Mouse (Mus musculus): Measurements from ENCODE around the gene Gng3. TPM values are rescaled to one million over a fixed set of nuclear protein-coding genes. Genes with fewer than 3 reads are reported as not detected.

Gng3 gene
- polyA plus RNA-seq, 1 experiment, result 0.20 TPM

DNA sequence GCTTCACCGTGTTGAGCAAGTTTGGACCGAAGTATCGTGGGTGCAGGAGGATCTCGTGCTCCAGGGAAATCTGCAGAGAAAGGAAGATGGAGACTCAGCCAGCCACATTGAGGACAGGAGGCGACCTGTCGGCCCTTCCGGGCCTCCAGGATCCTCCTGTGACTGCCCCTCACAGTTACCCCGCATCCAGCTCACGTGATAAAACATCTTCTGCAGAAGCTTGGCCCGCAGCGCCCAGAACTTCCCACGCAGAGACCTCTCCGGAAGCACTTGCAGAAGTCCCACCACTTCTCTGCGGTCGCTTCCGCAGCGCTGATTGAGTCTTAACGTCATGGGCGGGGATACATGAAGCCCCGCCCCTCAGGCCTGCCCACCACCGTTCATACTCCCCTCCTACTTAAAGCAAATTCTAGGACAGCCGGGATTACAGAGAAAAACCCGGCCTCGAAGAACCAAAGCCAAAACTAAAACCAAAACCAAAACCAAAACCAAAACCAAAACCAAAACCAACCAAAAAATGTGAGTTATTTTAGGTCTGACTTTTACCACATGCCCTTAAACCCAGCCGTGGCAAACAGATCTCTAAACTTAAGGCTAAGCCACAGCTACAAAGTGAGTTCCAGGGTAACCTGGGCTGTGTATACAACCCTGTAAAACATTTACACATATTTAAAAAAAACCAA is 40.6 kb downstream of the Gng3 start, which contains the start of gene Polr2g:
Polr2g (minus strand) TSS at position 314 of the 683 bp plus-strand sequence.
- Histone ChIP-seq H3K79me2 (ENCODE audit: control insufficient read depth, insufficient read depth) (peaks cover 26% of the 10 kb centered on the region), H3K27me3 (ENCODE audit: control insufficient read depth, insufficient read depth, insufficient read length) (no peaks in the 10 kb centered on the region), H3ac (ENCODE audit: control insufficient read depth, insufficient read length, low read depth) (peak within 1 kb of the TSS; percentile 72), H3K36me3 (ENCODE audit: control insufficient read depth, insufficient read depth) (peaks cover 33% of the 10 kb centered on the region), H3K79me3 (ENCODE audit: low read depth) (peaks cover 16% of the 10 kb centered on the region), H3K4me3 (ENCODE audit: insufficient read depth, poor library complexity, severe bottlenecking) (peak within 1 kb of the TSS; percentile 79)
- TF ChIP-seq MAX (IDR thresholded peaks at IDR 0.05) (peak; percentile 39), CEBPB (IDR thresholded peaks at IDR 0.05; ENCODE audit: low read depth) (no peak), USF1 (IDR thresholded peaks at IDR 0.05; ENCODE audit: low read depth) (peak; percentile 54), MYOG (IDR thresholded peaks at IDR 0.05; ENCODE audit: control insufficient read depth, extremely low read depth, insufficient read length) (no peak), MYOD1 (IDR thresholded peaks at IDR 0.05; ENCODE audit: control insufficient read depth, insufficient read length, low read depth) (no peak)

DNA sequence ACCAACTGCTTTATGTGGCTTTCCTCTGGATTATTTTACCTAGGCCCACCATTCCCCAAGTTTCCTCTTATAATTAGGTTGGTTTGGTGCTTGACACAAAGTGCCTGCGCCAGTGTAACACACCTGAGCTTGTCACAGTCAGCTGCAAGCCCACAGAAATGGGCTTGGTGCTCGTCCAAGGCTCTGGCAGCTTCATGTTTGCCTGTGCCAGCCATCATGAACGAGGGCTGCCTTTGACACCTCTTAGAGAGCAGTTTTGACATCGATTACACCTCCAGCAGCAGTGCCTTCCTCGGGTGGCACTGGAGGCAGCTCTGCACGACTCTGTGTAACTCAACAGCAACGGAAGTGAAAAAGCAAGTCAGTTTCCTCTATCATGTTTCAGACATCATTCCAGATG is 48.8 kb downstream of the Gng3 start:
- H3K27me3 ChIP-seq (ENCODE audit: control insufficient read depth, insufficient read depth, insufficient read length), result no peaks in the 10 kb centered on the region
- TF ChIP-seq FOSL1 (IDR thresholded peaks at IDR 0.05; ENCODE audit: insufficient read depth, low read length, poor library complexity, severe bottlenecking) (no peak), CTCF (IDR thresholded peaks at IDR 0.05; ENCODE audit: control insufficient read depth, insufficient read depth, insufficient read length) (no peak), CEBPB (IDR thresholded peaks at IDR 0.05; ENCODE audit: low read depth) (no peak), MYOD1 (IDR thresholded peaks at IDR 0.05; ENCODE audit: control insufficient read depth, insufficient read length, low read depth) (no peak), MYOG (IDR thresholded peaks at IDR 0.05; ENCODE audit: control insufficient read depth, extremely low read depth, insufficient read length) (no peak), USF1 (IDR thresholded peaks at IDR 0.05; ENCODE audit: low read depth) (no peak), MAX (IDR thresholded peaks at IDR 0.05) (no peak)
- H3ac ChIP-seq (ENCODE audit: control insufficient read depth, insufficient read length, low read depth), result no peak overlapping the region
- H3K36me3 ChIP-seq (ENCODE audit: control insufficient read depth, insufficient read depth), result peaks cover 40% of the 10 kb centered on the region
- peaks cover 13% of the 10 kb centered on the region for H3K79me2 ChIP-seq (ENCODE audit: control insufficient read depth, insufficient read depth)
- H3K79me3 ChIP-seq (ENCODE audit: low read depth), result no peaks in the 10 kb centered on the region
- no peak overlapping the region for H3K4me3 ChIP-seq (ENCODE audit: insufficient read depth, poor library complexity, severe bottlenecking)

DNA sequence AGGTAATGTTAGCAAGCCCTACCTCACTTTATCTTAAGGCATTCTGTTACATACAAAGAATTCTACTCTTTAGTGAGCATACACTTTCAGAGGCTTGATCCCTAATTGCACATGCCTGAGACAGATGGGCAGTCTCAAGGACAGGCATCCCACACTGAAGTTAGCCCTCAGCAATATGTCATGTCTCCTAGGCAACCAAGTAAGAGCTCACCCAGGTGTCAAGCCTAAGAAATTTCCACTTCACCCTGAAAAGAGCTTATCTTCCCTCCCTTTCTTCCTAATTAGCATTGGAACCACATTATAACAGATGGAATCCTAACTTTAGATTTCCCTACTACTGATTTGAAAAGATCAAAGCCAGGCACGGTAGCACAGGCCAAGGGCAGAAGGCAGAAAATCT is 49.8 kb downstream of the Gng3 start:
- TF ChIP-seq FOSL1 (IDR thresholded peaks at IDR 0.05; ENCODE audit: insufficient read depth, low read length, poor library complexity, severe bottlenecking), result no peak
- no peak for TF ChIP-seq USF1 (IDR thresholded peaks at IDR 0.05; ENCODE audit: low read depth)
- no peak for TF ChIP-seq MAX (IDR thresholded peaks at IDR 0.05)
- TF ChIP-seq CTCF (IDR thresholded peaks at IDR 0.05; ENCODE audit: control insufficient read depth, insufficient read depth, insufficient read length), result no peak
- no peak for TF ChIP-seq MYOD1 (IDR thresholded peaks at IDR 0.05; ENCODE audit: control insufficient read depth, insufficient read length, low read depth)
- TF ChIP-seq MYOG (IDR thresholded peaks at IDR 0.05; ENCODE audit: control insufficient read depth, extremely low read depth, insufficient read length), result no peak
- TF ChIP-seq CEBPB (IDR thresholded peaks at IDR 0.05; ENCODE audit: low read depth), result no peak
- H3K79me3 ChIP-seq (ENCODE audit: low read depth), result no peaks in the 10 kb centered on the region
- H3K36me3 ChIP-seq (ENCODE audit: control insufficient read depth, insufficient read depth), result peaks cover 30% of the 10 kb centered on the region

DNA sequence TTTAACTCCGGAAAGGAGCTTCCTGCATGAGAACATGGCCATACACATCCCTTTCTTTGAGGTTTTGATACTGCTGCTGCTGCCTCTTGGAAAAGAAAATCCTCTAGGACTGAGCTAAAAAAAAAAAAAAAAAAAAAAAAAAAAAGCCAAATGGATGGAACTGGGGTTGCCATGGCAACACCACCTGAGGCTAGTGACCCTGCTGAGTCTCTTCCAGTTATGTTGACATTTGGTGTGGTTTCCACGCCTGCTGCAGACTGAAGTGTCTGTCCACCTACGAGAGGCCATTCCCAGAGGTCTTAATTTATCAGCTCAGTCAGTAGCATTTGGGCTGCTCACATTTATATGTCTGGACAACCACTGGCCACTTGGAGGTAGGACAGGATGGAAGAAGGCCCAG is 50.5 kb downstream of the Gng3 start:
- peaks cover 12% of the 10 kb centered on the region for H3K79me2 ChIP-seq (ENCODE audit: control insufficient read depth, insufficient read depth)
- no peaks in the 10 kb centered on the region for H3K27me3 ChIP-seq (ENCODE audit: control insufficient read depth, insufficient read depth, insufficient read length)
- TF ChIP-seq MYOG (IDR thresholded peaks at IDR 0.05; ENCODE audit: control insufficient read depth, extremely low read depth, insufficient read length) (no peak), USF1 (IDR thresholded peaks at IDR 0.05; ENCODE audit: low read depth) (no peak)
- no peak overlapping the region for H3ac ChIP-seq (ENCODE audit: control insufficient read depth, insufficient read length, low read depth)
- H3K4me3 ChIP-seq (ENCODE audit: insufficient read depth, poor library complexity, severe bottlenecking), result no peak overlapping the region
- no peaks in the 10 kb centered on the region for H3K79me3 ChIP-seq (ENCODE audit: low read depth)
- H3K36me3 ChIP-seq (ENCODE audit: control insufficient read depth, insufficient read depth), result peaks cover 23% of the 10 kb centered on the region

More for the DNA sequence above, 49.8 kb downstream of the Gng3 start:
- Histone ChIP-seq H3K4me3 (ENCODE audit: insufficient read depth, poor library complexity, severe bottlenecking) (no peak overlapping the region), H3K27me3 (ENCODE audit: control insufficient read depth, insufficient read depth, insufficient read length) (no peaks in the 10 kb centered on the region), H3ac (ENCODE audit: control insufficient read depth, insufficient read length, low read depth) (no peak overlapping the region), H3K79me2 (ENCODE audit: control insufficient read depth, insufficient read depth) (peaks cover 15% of the 10 kb centered on the region)

Small RNA genes lying within 50 kb of the gene (microRNA-seq; reads per million reads assigned to microRNA genes)
- not detected for gene Mir5136 (ENCODE audit: borderline microRNAs expressed)

Other genes with a start within 250 kb of the Gng3 start
- gene Slc22a8, start 247.9 kb downstream of the Gng3 start, polyA plus RNA-seq (2012; fragmentation: generic; extraction: Trizol), result not detected
- gene Slc22a6, start 221.2 kb downstream of the Gng3 start, polyA plus RNA-seq (2012; fragmentation: generic; extraction: Trizol), result not detected
- not detected for gene Chrm1, start 175.4 kb downstream of the Gng3 start, polyA plus RNA-seq (2012; fragmentation: generic; extraction: Trizol)
- gene Slc3a2, start 115.8 kb downstream of the Gng3 start, polyA plus RNA-seq (2012; fragmentation: generic; extraction: Trizol), result 207 TPM
- 116 TPM for gene Wdr74, start 103.4 kb downstream of the Gng3 start, polyA plus RNA-seq (2012; fragmentation: generic; extraction: Trizol)
- 1.7 TPM for gene 1700092M07Rik, start 98.5 kb downstream of the Gng3 start, polyA plus RNA-seq (2012; fragmentation: generic; extraction: Trizol)
- gene Stx5a, start 97.8 kb downstream of the Gng3 start, polyA plus RNA-seq (2012; fragmentation: generic; extraction: Trizol), result 32.9 TPM
- 78.5 TPM for gene Nxf1, start 82.1 kb downstream of the Gng3 start, polyA plus RNA-seq (2012; fragmentation: generic; extraction: Trizol)
- gene Tmem223, start 68.2 kb downstream of the Gng3 start, polyA plus RNA-seq (2012; fragmentation: generic; extraction: Trizol), result 58.2 TPM
- 28.7 TPM for gene Tmem179b, start 64.7 kb downstream of the Gng3 start, polyA plus RNA-seq (2012; fragmentation: generic; extraction: Trizol)
- 28.5 TPM for gene Taf6l, start 52.8 kb downstream of the Gng3 start, polyA plus RNA-seq (2012; fragmentation: generic; extraction: Trizol)
- gene Polr2g, start 40.6 kb downstream of the Gng3 start, polyA plus RNA-seq (2012; fragmentation: generic; extraction: Trizol), result 178 TPM
- 3.6 TPM for gene Zbtb3, start 36.6 kb downstream of the Gng3 start, polyA plus RNA-seq (2012; fragmentation: generic; extraction: Trizol)
- 17.7 TPM for gene Ttc9c, start 19.9 kb downstream of the Gng3 start, polyA plus RNA-seq (2012; fragmentation: generic; extraction: Trizol)
- 45.5 TPM for gene Hnrnpul2, start 19.2 kb downstream of the Gng3 start, polyA plus RNA-seq (2012; fragmentation: generic; extraction: Trizol)
- 0.54 TPM for gene AC129217.1, start 9.4 kb downstream of the Gng3 start, polyA plus RNA-seq (2012; fragmentation: generic; extraction: Trizol)
- 5.4 TPM for gene Bscl2, start 1.7 kb downstream of the Gng3 start, polyA plus RNA-seq (2012; fragmentation: generic; extraction: Trizol)
- 0.25 TPM for gene Lrrn4cl, start 11.6 kb upstream of the Gng3 start, polyA plus RNA-seq (2012; fragmentation: generic; extraction: Trizol)
- gene Ubxn1, start 32.3 kb upstream of the Gng3 start, polyA plus RNA-seq (2012; fragmentation: generic; extraction: Trizol), result 169 TPM
- 34.4 TPM for gene Uqcc3, start 41.7 kb upstream of the Gng3 start, polyA plus RNA-seq (2012; fragmentation: generic; extraction: Trizol)
- 8.6 TPM for gene Lbhd1, start 44.5 kb upstream of the Gng3 start, polyA plus RNA-seq (2012; fragmentation: generic; extraction: Trizol)
- gene Gm49403, start 44.7 kb upstream of the Gng3 start, polyA plus RNA-seq (2012; fragmentation: generic; extraction: Trizol), result not detected
- 175 TPM for gene 1810009A15Rik, start 49.7 kb upstream of the Gng3 start, polyA plus RNA-seq (2012; fragmentation: generic; extraction: Trizol)
- gene Gm49416, start 49.7 kb upstream of the Gng3 start, polyA plus RNA-seq (2012; fragmentation: generic; extraction: Trizol), result 0.61 TPM
- gene Ints5, start 53.8 kb upstream of the Gng3 start, polyA plus RNA-seq (2012; fragmentation: generic; extraction: Trizol), result 48.0 TPM
- 117 TPM for gene Ganab, start 58.9 kb upstream of the Gng3 start, polyA plus RNA-seq (2012; fragmentation: generic; extraction: Trizol)
- gene B3gat3, start 81.2 kb upstream of the Gng3 start, polyA plus RNA-seq (2012; fragmentation: generic; extraction: Trizol), result 60.1 TPM
- 10.4 TPM for gene Rom1, start 90.2 kb upstream of the Gng3 start, polyA plus RNA-seq (2012; fragmentation: generic; extraction: Trizol)
- gene Eml3, start 90.4 kb upstream of the Gng3 start, polyA plus RNA-seq (2012; fragmentation: generic; extraction: Trizol), result 28.7 TPM
- gene Mta2, start 102.7 kb upstream of the Gng3 start, polyA plus RNA-seq (2012; fragmentation: generic; extraction: Trizol), result 109 TPM
- 24.2 TPM for gene Tut1, start 114.7 kb upstream of the Gng3 start, polyA plus RNA-seq (2012; fragmentation: generic; extraction: Trizol)
- gene Eef1g, start 127.8 kb upstream of the Gng3 start, polyA plus RNA-seq (2012; fragmentation: generic; extraction: Trizol), result 1,028 TPM
- 86.8 TPM for gene Ahnak, start 150.1 kb upstream of the Gng3 start, polyA plus RNA-seq (2012; fragmentation: generic; extraction: Trizol)
- gene Scgb1a1, start 248.8 kb upstream of the Gng3 start, polyA plus RNA-seq (2012; fragmentation: generic; extraction: Trizol), result not detected

All from C2C12 (cell line).